Mouse (Mus musculus) intestine, embryonic 15.5 days (tissue): ENCODE data around the gene Ppm1l. TPM values are rescaled to one million over a fixed set of nuclear protein-coding genes. Genes with fewer than 3 reads are reported as not detected.

Experiments used
- ATAC-seq: fragments of 200-750 bp; cut with Nextera tagmentation; 2 replicates; pipeline ENCODE4 v1.8.0; 2017; ENCODE audit warnings: moderate TSS enrichment, moderate library complexity
- H3K27ac ChIP-seq: fragments of 300-500 bp; sonication (generic); 2 replicates; pipeline ENCODE4 v1.5.1; 2015; ENCODE audit warnings: mild to moderate bottlenecking, inconsistent platforms
- H3K27me3 ChIP-seq: fragments of 300-500 bp; sonication (generic); replicated peaks from 2 replicates; pipeline ENCODE4 v1.6.1; 2015; ENCODE audit warnings: inconsistent platforms
- H3K36me3 ChIP-seq: fragments of 300-500 bp; sonication (generic); 2 replicates; pipeline ENCODE4 v1.6.1; 2015; ENCODE audit warnings: inconsistent platforms
- H3K4me1 ChIP-seq: fragments of 300-500 bp; sonication (generic); replicated peaks from 2 replicates; pipeline ENCODE4 v1.6.1; 2015; ENCODE audit warnings: inconsistent platforms
- H3K4me2 ChIP-seq: fragments of 300-500 bp; sonication (generic); replicated peaks from 2 replicates; pipeline ENCODE4 v1.6.1; 2015; ENCODE audit warnings: mild to moderate bottlenecking, inconsistent platforms
- H3K4me3 ChIP-seq: fragments of 300-500 bp; sonication (generic); replicated peaks from 2 replicates; pipeline ENCODE4 v1.5.1; 2015; ENCODE audit warnings: inconsistent platforms
- H3K9ac ChIP-seq: fragments of 300-500 bp; sonication (generic); 2 replicates; pipeline ENCODE4 v1.6.1; 2015; ENCODE audit warnings: inconsistent platforms
- H3K9me3 ChIP-seq: fragments of 300-500 bp; sonication (generic); 2 replicates; pipeline ENCODE4 v1.6.1; 2016; ENCODE audit warnings: inconsistent platforms
- WGBS: fragments of 180-500 bp; shearing (Covaris S2); methylation state at CpG from one replicate; pipeline ENCODE4 v1.1.7; 2015; 5-methylcytosine and 5-hydroxymethylcytosine counted together
- polyA plus RNA-seq: library from polyadenylated mRNA; unstranded; fragments of >200 nt; fragmentation: Nextera tagmentation; extraction: Ambion mirVana; gene quantifications from 2 replicates; pipeline ENCODE4 v1.2.1, GENCODE M21; 2015

Ppm1l gene
- polyA plus RNA-seq, 1 experiment from 2014 or later, result 5.8 TPM

GRCm38 (mm10) chr3:69468280-69469008, 151.8 kb downstream of the Ppm1l start:
- no peak for ATAC-seq
- no peak overlapping the region for H3K9ac ChIP-seq
- no peak overlapping the region for H3K27ac ChIP-seq
- no peaks in the 10 kb centered on the region for H3K36me3 ChIP-seq
- H3K27me3 ChIP-seq, result no peaks in the 10 kb centered on the region
- H3K9me3 ChIP-seq, result no peaks in the 10 kb centered on the region
- H3K4me1 ChIP-seq, result peaks cover 2% of the 10 kb centered on the region; the same call in 1 of the 2 replicates
- 45% methylated on average over 9 of the region's 9 CpGs for WGBS
- H3K4me2 ChIP-seq, result no peak overlapping the region
- no peak overlapping the region for H3K4me3 ChIP-seq

DNA sequence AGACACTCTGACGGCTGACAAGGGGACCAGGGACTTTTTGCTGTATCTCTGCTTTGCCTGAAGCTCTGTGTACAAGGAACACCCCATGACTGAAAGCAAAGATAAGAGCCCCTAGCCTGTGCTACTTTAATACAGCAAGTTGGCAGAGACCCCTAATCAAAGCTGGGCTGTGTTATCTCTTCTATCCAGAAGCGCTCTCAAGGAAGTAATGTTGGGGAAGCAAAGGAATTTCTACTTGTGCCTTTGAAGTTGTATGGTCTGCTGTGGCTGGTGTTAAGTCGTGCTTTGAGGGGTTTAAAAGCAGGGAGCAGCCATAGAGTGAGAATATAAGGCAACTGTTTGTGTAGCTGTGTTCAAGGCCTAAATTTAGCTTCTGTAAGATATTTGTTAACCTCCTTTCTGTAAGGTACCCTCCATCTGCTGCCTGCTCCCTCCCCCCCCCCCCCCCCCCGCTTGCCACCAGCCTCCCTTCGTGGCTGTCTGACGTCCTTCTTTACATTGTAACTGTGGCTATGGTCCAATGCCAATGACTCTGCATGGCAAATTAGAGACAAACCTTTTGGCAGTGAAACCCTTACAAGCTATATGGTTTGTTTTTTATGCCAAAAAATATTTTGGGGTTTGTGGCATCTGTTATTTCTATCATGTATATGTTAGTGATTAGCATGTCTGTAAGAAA, 152.9 kb downstream of the Ppm1l start:
- Histone ChIP-seq H3K36me3 (no peaks in the 10 kb centered on the region), H3K4me2 (no peak overlapping the region), H3K9me3 (no peaks in the 10 kb centered on the region), H3K4me1 (peaks cover 2% of the 10 kb centered on the region; the same call in 1 of the 2 replicates), H3K27ac (no peak overlapping the region), H3K4me3 (no peak overlapping the region), H3K27me3 (no peaks in the 10 kb centered on the region), H3K9ac (no peak overlapping the region)
- no peak; the same call in 1 of the 2 replicates for ATAC-seq
- 52% methylated on average over 5 of the region's 6 CpGs for WGBS

DNA sequence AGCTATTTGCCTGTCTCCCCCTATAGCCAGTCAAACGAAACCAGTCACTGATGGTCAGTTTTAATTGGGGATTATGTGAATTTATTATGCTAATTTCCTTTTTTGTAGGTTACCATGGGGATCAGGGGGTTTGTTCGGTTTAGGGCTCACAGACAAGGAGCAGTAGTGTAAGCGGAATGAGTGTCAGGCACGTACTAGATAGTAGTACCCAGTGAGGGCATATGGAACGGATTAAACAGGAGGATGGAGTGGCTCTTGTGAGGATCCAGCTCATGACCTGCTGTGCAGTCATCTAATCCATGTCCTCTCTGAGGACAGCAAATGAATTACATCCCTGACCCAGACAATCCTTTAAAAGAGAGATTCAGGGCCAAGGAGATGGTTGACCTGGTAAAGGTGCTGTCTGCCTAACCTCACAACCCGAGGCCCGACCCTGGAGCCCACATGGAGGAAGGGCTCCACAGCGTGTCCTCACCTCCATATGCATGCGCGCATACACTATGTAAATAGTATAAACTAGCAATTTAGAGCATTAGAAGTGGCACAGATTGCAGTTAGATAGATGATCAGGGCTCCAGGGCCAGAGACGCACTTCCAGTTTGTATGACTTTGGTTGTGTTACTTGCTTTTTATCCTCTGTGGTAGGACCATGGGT, 153.6 kb downstream of the Ppm1l start:
- H3K4me2 ChIP-seq, result no peak overlapping the region
- no peak overlapping the region for H3K9ac ChIP-seq
- H3K4me1 ChIP-seq, result peaks cover 2% of the 10 kb centered on the region; the same call in 1 of the 2 replicates
- H3K36me3 ChIP-seq, result no peaks in the 10 kb centered on the region
- no peaks in the 10 kb centered on the region for H3K27me3 ChIP-seq
- no peak for ATAC-seq
- WGBS, result 89% methylated on average over 11 of the region's 11 CpGs
- H3K4me3 ChIP-seq, result no peak overlapping the region
- no peak overlapping the region for H3K27ac ChIP-seq
- H3K9me3 ChIP-seq, result no peaks in the 10 kb centered on the region

DNA sequence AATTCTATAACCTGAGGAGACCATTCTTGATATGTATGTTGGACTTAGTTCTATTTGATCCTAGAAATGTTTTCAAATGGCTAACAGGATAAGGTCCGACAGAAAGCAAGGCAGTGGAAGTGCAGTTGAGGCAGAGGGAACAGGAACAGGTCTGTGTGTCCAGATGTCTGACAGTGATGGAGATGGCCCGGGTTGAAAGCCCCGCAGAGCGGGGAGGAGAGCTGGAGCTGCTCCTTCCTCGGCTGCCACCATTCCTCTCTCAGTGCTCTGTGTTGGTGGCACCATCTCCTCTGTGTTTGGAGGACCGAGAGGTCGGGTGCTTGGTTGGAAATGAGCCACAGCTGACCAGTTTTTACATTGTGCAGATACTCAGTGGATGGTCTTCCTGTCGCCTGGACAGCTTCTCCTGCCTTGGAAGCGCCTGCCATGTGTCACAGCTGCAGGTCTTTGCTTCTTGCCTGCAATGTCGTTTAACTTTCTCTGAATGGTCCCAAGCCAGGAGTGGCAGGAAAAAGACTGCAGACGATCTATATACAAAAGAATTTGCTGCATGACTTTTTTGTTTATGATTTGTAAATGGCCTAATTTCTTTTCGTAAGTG, 159.3 kb downstream of the Ppm1l start:
- Histone ChIP-seq H3K4me1 (0 out of 2 replicates have a peak, but pooled peaks cover 4% of the 10 kb centered on the region), H3K27me3 (no peaks in the 10 kb centered on the region), H3K9ac (no peak overlapping the region), H3K36me3 (no peaks in the 10 kb centered on the region), H3K27ac (no peak overlapping the region), H3K9me3 (no peaks in the 10 kb centered on the region), H3K4me2 (peak overlapping the region; percentile 27), H3K4me3 (no peak overlapping the region)
- 39% methylated on average over 12 of the region's 12 CpGs for WGBS
- ATAC-seq, result peak; percentile 45; the same call in 1 of the 2 replicates

- WGBS, result 71% methylated on average over 3 of the region's 3 CpGs
- Histone ChIP-seq H3K9ac (no peak overlapping the region), H3K36me3 (no peaks in the 10 kb centered on the region), H3K27me3 (no peaks in the 10 kb centered on the region), H3K4me1 (0 out of 2 replicates have a peak, but pooled peaks cover 4% of the 10 kb centered on the region), H3K4me2 (no peak overlapping the region), H3K9me3 (no peaks in the 10 kb centered on the region), H3K27ac (no peak overlapping the region), H3K4me3 (no peak overlapping the region)
- ATAC-seq, result no peak
Measured at GRCm38 (mm10) chr3:69479937-69480336, 163.3 kb downstream of the Ppm1l start.

GRCm38 (mm10) chr3:69481835-69482234, 165.2 kb downstream of the Ppm1l start:
- Histone ChIP-seq H3K4me2 (no peak overlapping the region), H3K9me3 (no peaks in the 10 kb centered on the region), H3K4me3 (no peak overlapping the region), H3K9ac (no peak overlapping the region), H3K36me3 (no peaks in the 10 kb centered on the region), H3K27me3 (no peaks in the 10 kb centered on the region), H3K27ac (no peak overlapping the region), H3K4me1 (0 out of 2 replicates have a peak, but pooled peaks cover 4% of the 10 kb centered on the region)
- WGBS, result 29% methylated on average over 4 of the region's 4 CpGs
- ATAC-seq, result no peak

DNA sequence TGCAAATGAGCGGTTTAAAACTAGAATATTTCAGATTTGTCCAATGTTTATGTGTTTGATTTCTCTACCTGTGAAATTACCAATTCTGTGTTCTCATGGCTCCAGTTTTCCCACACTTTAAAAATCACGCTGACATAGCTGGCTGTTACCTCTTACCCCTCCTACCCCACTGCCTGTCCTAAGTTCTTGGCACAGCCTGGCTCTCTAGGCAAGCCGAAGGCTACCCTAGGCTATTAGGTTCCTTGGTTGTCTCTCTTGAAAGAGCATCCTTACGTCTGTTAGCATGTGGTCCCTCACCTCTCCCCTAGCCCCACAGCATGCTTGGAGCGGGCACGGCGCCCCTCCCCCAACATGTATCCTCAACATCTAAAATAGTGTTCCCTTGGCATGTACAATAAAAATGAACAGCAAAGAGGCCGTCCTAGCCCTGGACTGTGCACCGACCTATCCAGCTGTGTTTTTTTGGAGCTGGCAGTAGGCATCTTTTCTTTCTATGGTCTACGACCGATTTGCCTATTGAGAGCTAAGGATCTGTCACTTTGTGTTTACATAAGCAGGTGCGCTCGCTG, 167.4 kb downstream of the Ppm1l start:
- Histone ChIP-seq H3K27me3 (no peaks in the 10 kb centered on the region), H3K4me2 (no peak overlapping the region), H3K4me3 (no peak overlapping the region), H3K27ac (no peak overlapping the region), H3K9ac (no peak overlapping the region), H3K9me3 (no peaks in the 10 kb centered on the region), H3K36me3 (no peaks in the 10 kb centered on the region), H3K4me1 (no peaks in the 10 kb centered on the region)
- WGBS, result 86% methylated on average over 13 of the region's 13 CpGs
- ATAC-seq, result no peak

GRCm38 (mm10) chr3:69484582-69484981, 167.9 kb downstream of the Ppm1l start:
- Histone ChIP-seq H3K36me3 (no peaks in the 10 kb centered on the region), H3K4me3 (no peak overlapping the region), H3K27me3 (no peaks in the 10 kb centered on the region), H3K9me3 (no peaks in the 10 kb centered on the region), H3K9ac (no peak overlapping the region), H3K4me1 (no peaks in the 10 kb centered on the region), H3K27ac (no peak overlapping the region), H3K4me2 (no peak overlapping the region)
- no peak for ATAC-seq
- 93% methylated on average over 4 of the region's 4 CpGs for WGBS

- no peak for ATAC-seq
- H3K4me3 ChIP-seq, result no peak overlapping the region
- no peaks in the 10 kb centered on the region for H3K9me3 ChIP-seq
- H3K4me2 ChIP-seq, result no peak overlapping the region
- no peaks in the 10 kb centered on the region for H3K4me1 ChIP-seq
- H3K36me3 ChIP-seq, result no peaks in the 10 kb centered on the region
- H3K27me3 ChIP-seq, result no peaks in the 10 kb centered on the region
- H3K9ac ChIP-seq, result no peak overlapping the region
- no peak overlapping the region for H3K27ac ChIP-seq
- WGBS, result 85% methylated on average over 3 of the region's 3 CpGs
Measured at GRCm38 (mm10) chr3:69485347-69485746, 168.7 kb downstream of the Ppm1l start.

GRCm38 (mm10) chr3:69485756-69486155, 169.1 kb downstream of the Ppm1l start:
- no peaks in the 10 kb centered on the region for H3K36me3 ChIP-seq
- H3K27me3 ChIP-seq, result no peaks in the 10 kb centered on the region
- no peak overlapping the region for H3K27ac ChIP-seq
- H3K4me3 ChIP-seq, result no peak overlapping the region
- H3K4me2 ChIP-seq, result no peak overlapping the region
- 55% methylated on average over 2 of the region's 2 CpGs for WGBS
- H3K4me1 ChIP-seq, result no peaks in the 10 kb centered on the region
- no peaks in the 10 kb centered on the region for H3K9me3 ChIP-seq
- peak; percentile 28; the same call in 1 of the 2 replicates for ATAC-seq
- H3K9ac ChIP-seq, result no peak overlapping the region

GRCm38 (mm10) chr3:69487471-69487870, 170.8 kb downstream of the Ppm1l start:
- Histone ChIP-seq H3K4me2 (no peak overlapping the region), H3K4me3 (no peak overlapping the region), H3K27ac (no peak overlapping the region), H3K9ac (no peak overlapping the region), H3K9me3 (no peaks in the 10 kb centered on the region), H3K27me3 (no peaks in the 10 kb centered on the region), H3K4me1 (no peaks in the 10 kb centered on the region), H3K36me3 (no peaks in the 10 kb centered on the region)
- ATAC-seq, result no peak
- WGBS, result 82% methylated on average over 6 of the region's 6 CpGs

- H3K9me3 ChIP-seq, result no peaks in the 10 kb centered on the region
- no peaks in the 10 kb centered on the region for H3K36me3 ChIP-seq
- H3K4me1 ChIP-seq, result no peaks in the 10 kb centered on the region
- WGBS, result 81% methylated on average over 3 of the region's 3 CpGs
- H3K4me3 ChIP-seq, result no peak overlapping the region
- H3K9ac ChIP-seq, result no peak overlapping the region
- H3K27ac ChIP-seq, result no peak overlapping the region
- no peak overlapping the region for H3K4me2 ChIP-seq
- no peak for ATAC-seq
- H3K27me3 ChIP-seq, result no peaks in the 10 kb centered on the region
Measured at GRCm38 (mm10) chr3:69489669-69490068, 173.0 kb downstream of the Ppm1l start.
